Mouse (Mus musculus): ENCODE data around the gene Rasal1.

GRCm38 (mm10) chr5:120640094-120640493 is 8.5 kb upstream of the Rasal1 start:
- no peak for TF ChIP-seq CTCF (IDR thresholded peaks at IDR 0.05; ENCODE audit: control insufficient read depth, insufficient read depth, insufficient replicate concordance, low read depth, low read length)
- no peak for TF ChIP-seq POLR2A (IDR thresholded peaks at IDR 0.05; ENCODE audit: control insufficient read depth, low read depth, low read length)
